Mouse (Mus musculus): ENCODE data around the gene Chek1. TPM values are rescaled to one million over a fixed set of nuclear protein-coding genes. Genes with fewer than 3 reads are reported as not detected.

Gene Chek1
- polyA plus RNA-seq, 1 experiment from 2014 or later = 25.8 TPM

DNA sequence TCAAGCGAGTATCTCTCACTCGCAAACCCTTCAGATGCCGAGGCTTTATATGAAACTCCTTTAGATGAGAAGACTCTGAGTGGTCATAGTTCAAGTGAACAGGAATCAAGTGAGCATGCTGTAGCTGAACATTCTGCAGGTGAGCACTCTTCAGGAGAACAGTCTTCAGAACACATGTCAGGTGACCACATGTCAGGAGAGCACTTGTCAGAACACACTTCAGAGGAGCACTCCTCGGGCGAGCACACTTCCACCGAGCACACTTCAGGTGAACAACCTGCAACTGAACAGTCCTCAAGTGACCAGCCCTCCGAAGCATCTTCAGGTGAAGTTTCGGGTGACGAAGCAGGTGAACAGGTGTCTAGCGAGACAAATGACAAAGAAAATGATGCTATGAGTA lies 32.6 kb downstream of the Chek1 start:
- Histone ChIP-seq H3K4me3 (no peak overlapping the region), H3K9ac (no peak overlapping the region), H3K36me3 (no peaks in the 10 kb centered on the region), H3K4me2 (no peak overlapping the region), H3K4me1 (replicated peaks) (no peaks in the 10 kb centered on the region), H3K27me3 (replicated peaks) (no peaks in the 10 kb centered on the region), H3K27ac (ENCODE audit: poor library complexity, severe bottlenecking) (no peak overlapping the region), H3K9me3 (replicated peaks) (no peaks in the 10 kb centered on the region)
- no peak for ATAC-seq (ENCODE audit: insufficient number of reproducible peaks, low FRiP score)
- WGBS = 87% methylated on average over 10 of the region's 10 CpGs

DNA sequence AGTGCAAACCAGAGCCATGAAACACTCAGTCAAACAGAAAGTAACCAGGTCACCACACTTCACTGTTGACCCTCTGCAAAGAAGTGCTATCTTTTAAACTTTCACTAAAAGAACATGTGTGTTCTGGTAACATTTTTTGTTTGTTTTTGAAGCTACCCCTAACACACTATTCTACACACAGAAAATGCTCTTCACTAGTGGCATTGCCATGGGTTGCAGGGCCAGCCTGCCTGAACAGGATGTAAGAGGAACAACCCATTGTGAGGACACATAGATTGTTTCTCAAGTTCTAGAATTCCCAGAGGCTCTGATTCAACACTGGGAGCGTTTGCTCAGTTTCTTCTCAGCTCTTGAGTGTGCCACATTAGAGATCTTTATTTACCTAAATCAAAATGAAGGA lies 33.9 kb downstream of the Chek1 start, which contains the start of gene Acrv1:
Acrv1 (plus strand) TSS at position 301 of the 400 bp plus-strand sequence.
- H3K9ac ChIP-seq = no peak within 1 kb of the TSS
- no peak for ATAC-seq (ENCODE audit: insufficient number of reproducible peaks, low FRiP score)
- H3K9me3 ChIP-seq (replicated peaks) = no peaks in the 10 kb centered on the region
- WGBS = 69% methylated on average over 1 of the region's 1 CpGs
- H3K27me3 ChIP-seq (replicated peaks) = no peaks in the 10 kb centered on the region
- no peak within 1 kb of the TSS for H3K4me2 ChIP-seq
- H3K27ac ChIP-seq (ENCODE audit: poor library complexity, severe bottlenecking) = no peak within 1 kb of the TSS
- H3K4me1 ChIP-seq (replicated peaks) = no peaks in the 10 kb centered on the region
- H3K36me3 ChIP-seq = no peaks in the 10 kb centered on the region
- no peak within 1 kb of the TSS for H3K4me3 ChIP-seq

DNA sequence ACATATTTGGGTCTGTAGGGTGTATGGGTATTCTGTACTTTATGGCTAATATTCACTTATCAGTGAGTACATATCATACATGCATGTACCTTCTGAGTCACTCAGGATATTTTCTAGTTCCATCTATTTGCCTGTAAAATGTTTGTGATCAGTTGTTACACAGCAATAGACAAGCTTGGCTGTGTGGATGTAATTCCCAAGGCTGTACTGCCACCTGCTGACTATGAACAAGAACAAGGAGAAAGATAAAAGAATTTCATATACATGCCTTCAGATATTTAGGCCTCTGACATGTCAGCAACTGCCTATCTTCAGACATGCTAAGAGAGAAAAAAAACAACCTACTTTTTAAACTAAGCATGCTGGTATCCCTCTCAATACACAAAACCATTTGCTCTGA lies 39.5 kb downstream of the Chek1 start:
- H3K9ac ChIP-seq = no peak overlapping the region
- H3K27me3 ChIP-seq (replicated peaks) = no peaks in the 10 kb centered on the region
- H3K27ac ChIP-seq (ENCODE audit: poor library complexity, severe bottlenecking) = no peak overlapping the region
- H3K4me1 ChIP-seq (replicated peaks) = no peaks in the 10 kb centered on the region
- ATAC-seq (ENCODE audit: insufficient number of reproducible peaks, low FRiP score) = no peak
- no peak overlapping the region for H3K4me2 ChIP-seq
- H3K36me3 ChIP-seq = no peaks in the 10 kb centered on the region
- H3K4me3 ChIP-seq = no peak overlapping the region
- H3K9me3 ChIP-seq (replicated peaks) = no peaks in the 10 kb centered on the region

DNA sequence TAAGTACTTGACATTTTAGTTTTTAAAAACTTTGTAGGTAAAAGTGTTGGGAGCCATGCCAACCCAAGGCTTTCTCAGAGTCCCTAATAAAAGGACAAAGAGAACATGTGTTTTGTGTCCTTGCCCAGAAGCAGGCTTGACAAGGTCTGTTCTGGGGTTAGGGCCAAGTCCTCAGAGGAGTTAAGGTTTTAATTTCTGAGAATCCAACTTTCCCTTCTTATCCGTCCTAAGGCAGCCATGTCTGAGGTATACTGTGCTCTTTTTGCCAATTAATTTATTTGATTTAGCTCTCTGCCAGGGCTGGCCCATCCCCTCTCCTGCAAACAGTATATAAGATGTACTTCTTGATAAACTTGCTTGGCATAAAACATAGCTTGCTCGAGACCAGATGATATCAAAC lies 45.4 kb downstream of the Chek1 start:
- 66% methylated on average over 2 of the region's 2 CpGs for WGBS
- ATAC-seq (ENCODE audit: insufficient number of reproducible peaks, low FRiP score) = no peak
- Histone ChIP-seq H3K4me3 (no peak overlapping the region), H3K4me2 (no peak overlapping the region), H3K36me3 (no peaks in the 10 kb centered on the region), H3K27ac (ENCODE audit: poor library complexity, severe bottlenecking) (no peak overlapping the region), H3K4me1 (replicated peaks) (no peaks in the 10 kb centered on the region), H3K27me3 (replicated peaks) (no peaks in the 10 kb centered on the region), H3K9me3 (replicated peaks) (no peaks in the 10 kb centered on the region), H3K9ac (no peak overlapping the region)

Other genes with a start within 250 kb of the Chek1 start
- gene Gm5615, start 185.1 kb downstream of the Chek1 start, polyA plus RNA-seq (2016; fragmentation: Nextera tagmentation; extraction: Ambion mirVana) = not detected in 2 replicates
- gene Gm17689, start 144.4 kb downstream of the Chek1 start, polyA plus RNA-seq (2016; fragmentation: Nextera tagmentation; extraction: Ambion mirVana) = not detected in 2 replicates
- gene A630095E13Rik, start 83.7 kb downstream of the Chek1 start, polyA plus RNA-seq (2016; fragmentation: Nextera tagmentation; extraction: Ambion mirVana) = not detected in 2 replicates
- not detected in 2 replicates for gene Acrv1, start 33.8 kb downstream of the Chek1 start, polyA plus RNA-seq (2016; fragmentation: Nextera tagmentation; extraction: Ambion mirVana)
- gene Stt3a, start 40.6 kb upstream of the Chek1 start, polyA plus RNA-seq (2016; fragmentation: Nextera tagmentation; extraction: Ambion mirVana) = 174 and 184 TPM in 2 replicates
- 81.5 and 81.7 TPM in 2 replicates for gene Ei24, start 70.3 kb upstream of the Chek1 start, polyA plus RNA-seq (2016; fragmentation: Nextera tagmentation; extraction: Ambion mirVana)
- gene Fez1, start 94.8 kb upstream of the Chek1 start, polyA plus RNA-seq (2016; fragmentation: Nextera tagmentation; extraction: Ambion mirVana) = 1.5 and 2.0 TPM in 2 replicates

All from heart, embryonic 12.5 days (tissue).